Mouse (Mus musculus) lung, adult 2 months (tissue): ENCODE results near the gene Mri1.

Experiments used
- CTCF ChIP-seq: fragments of 200-500 bp; IDR thresholded peaks from 2 replicates; pipeline ENCODE4 v1.5.1; 2011; ENCODE audit warnings: mild to moderate bottlenecking, low read length, control low read depth; ENCODE audit not compliant: insufficient read depth
- POLR2A ChIP-seq: fragments of 200-500 bp; IDR thresholded peaks from 2 replicates; pipeline ENCODE4 v1.6.1; 2011; ENCODE audit warnings: low read depth, mild to moderate bottlenecking, control low read depth, low read length, borderline replicate concordance; ENCODE audit errors: extremely low read depth

GRCm38 (mm10) chr8:84230735-84231134 is 26.4 kb downstream of the Mri1 start:
- TF ChIP-seq CTCF (peak; percentile 26; the same call in 1 of the 2 replicates), POLR2A (no peak)
